Mouse (Mus musculus) embryonic fibroblast, embryonic 13.5 days (primary cell): ENCODE results near the gene Gjb6.

ENCODE experiments used
- CTCF ChIP-seq: IDR thresholded peaks from 2 replicates; pipeline ENCODE4 v1.5.1; 2011; ENCODE audit warnings: mild to moderate bottlenecking, control low read depth, low read length, moderate library complexity, borderline replicate concordance; ENCODE audit not compliant: insufficient read depth
- POLR2A ChIP-seq: IDR thresholded peaks from 2 replicates; pipeline ENCODE4 v1.6.1; 2011; ENCODE audit warnings: low read depth, mild to moderate bottlenecking, control low read depth, low read length, moderate library complexity

- TF ChIP-seq POLR2A: no peak
- no peak for TF ChIP-seq CTCF
Measured at GRCm38 (mm10) chr14:57103711-57104105, 29.7 kb downstream of the Gjb6 start.
